8 mouse cellular contexts compared by ENCODE assay signal in genomic region chr16:18396201-18396600, GRCm38 (mm10). TPM values are rescaled to one million over a fixed set of nuclear protein-coding genes. Genes with fewer than 3 reads are reported as not detected.
DNase-seq lines count a peak whose midpoint lies in the region; ATAC-seq and TF ChIP-seq lines count a peak whose summit lies in the region.

No protein-coding gene starts in this region.

- no peaks in the 10 kb centered on the region for H3K27me3 ChIP-seq in heart, embryonic 12.5 days (replicated peaks)
- no peaks in the 10 kb centered on the region for H3K27me3 ChIP-seq in cerebellum, adult 2 months (ENCODE audit: control insufficient read depth, insufficient read depth, low read length)
- no peaks in the 10 kb centered on the region for H3K27me3 ChIP-seq in kidney, postnatal 0 days (ENCODE audit: insufficient read depth, low read length)
- H3K27me3 ChIP-seq in midbrain, postnatal 0 days (ENCODE audit: insufficient read depth, low read length), result no peaks in the 10 kb centered on the region
- no peaks in the 10 kb centered on the region for H3K27me3 ChIP-seq in intestine, embryonic 15.5 days (replicated peaks)

- H3K9me3 ChIP-seq in heart, embryonic 12.5 days (replicated peaks), result no peaks in the 10 kb centered on the region
- no peaks in the 10 kb centered on the region for H3K9me3 ChIP-seq in kidney, postnatal 0 days (replicated peaks; ENCODE audit: low read length)
- no peaks in the 10 kb centered on the region for H3K9me3 ChIP-seq in midbrain, postnatal 0 days (ENCODE audit: low read length)
- H3K9me3 ChIP-seq in intestine, embryonic 15.5 days, result no peaks in the 10 kb centered on the region

- no peak overlapping the region for H3K4me3 ChIP-seq in heart, embryonic 12.5 days
- H3K4me3 ChIP-seq in cerebellum, adult 2 months (replicated peaks; ENCODE audit: insufficient read depth, low read depth, low read length), result no peak overlapping the region
- H3K4me3 ChIP-seq in kidney, postnatal 0 days (replicated peaks; ENCODE audit: low read depth, low read length), result no peak overlapping the region
- no peak overlapping the region for H3K4me3 ChIP-seq in midbrain, postnatal 0 days (ENCODE audit: low read depth, low read length)
- no peak overlapping the region for H3K4me3 ChIP-seq in intestine, embryonic 15.5 days (replicated peaks)

- ATAC-seq in heart, embryonic 12.5 days (ENCODE audit: insufficient number of reproducible peaks, low FRiP score), result no peak
- peak; percentile 21; the same call in 1 of the 2 replicates for ATAC-seq in kidney, postnatal 0 days (replicated peaks; ENCODE audit: low FRiP score, low read depth)
- no peak for ATAC-seq in midbrain, postnatal 0 days (ENCODE audit: low FRiP score)
- no peak for ATAC-seq in intestine, embryonic 15.5 days

- H3K36me3 ChIP-seq in heart, embryonic 12.5 days, result peaks cover 37% of the 10 kb centered on the region
- peaks cover 32% of the 10 kb centered on the region for H3K36me3 ChIP-seq in kidney, postnatal 0 days (ENCODE audit: insufficient read depth, low read length)
- H3K36me3 ChIP-seq in midbrain, postnatal 0 days (ENCODE audit: insufficient read depth, low read length), result peaks cover 39% of the 10 kb centered on the region
- H3K36me3 ChIP-seq in intestine, embryonic 15.5 days, result peaks cover 5% of the 10 kb centered on the region

- H3K9ac ChIP-seq in heart, embryonic 12.5 days, result peak overlapping the region; percentile 63
- H3K9ac ChIP-seq in kidney, postnatal 0 days (ENCODE audit: low read depth, low read length), result no peak overlapping the region
- H3K9ac ChIP-seq in midbrain, postnatal 0 days (replicated peaks; ENCODE audit: low read length, poor library complexity, severe bottlenecking), result 0 out of 2 replicates have a peak overlapping the region, but pooled peaks have one; percentile 10
- no peak overlapping the region for H3K9ac ChIP-seq in intestine, embryonic 15.5 days

- intact Hi-C loops in heart, postnatal 10 days (cut with DNase I), result no loop called here

- no peak for TF ChIP-seq POLR2A in cerebellum, adult 2 months (IDR thresholded peaks at IDR 0.05; ENCODE audit: borderline replicate concordance, insufficient read depth, low read length)

- no peak for DNase-seq in heart, postnatal 10 days
- DNase-seq in cerebellum, adult 2 months, result peak; percentile 81 to 92
- DNase-seq in gastrocnemius, postnatal 10 days, result peak; percentile 49
- no peak for DNase-seq in kidney, postnatal 0 days (ENCODE audit: low spot score)
- DNase-seq in midbrain, postnatal 0 days (ENCODE audit: low spot score), result peak; percentile 84
- no peak for DNase-seq in right cerebral cortex, postnatal 14 days

- WGBS in heart, embryonic 12.5 days, result 54% methylated on average over 2 of the region's 2 CpGs
- 8% methylated on average over 2 of the region's 2 CpGs for WGBS in cerebellum, adult 2 months
- WGBS in kidney, postnatal 0 days, result 70% methylated on average over 2 of the region's 2 CpGs
- 51% methylated on average over 2 of the region's 2 CpGs for WGBS in midbrain, postnatal 0 days
- WGBS in intestine, embryonic 15.5 days, result 58% methylated on average over 2 of the region's 2 CpGs

- peaks cover 66% of the 10 kb centered on the region for H3K4me1 ChIP-seq in heart, embryonic 12.5 days (replicated peaks)
- H3K4me1 ChIP-seq in cerebellum, adult 2 months (ENCODE audit: control insufficient read depth, insufficient read depth, low read length), result peaks cover 35% of the 10 kb centered on the region
- peaks cover 27% of the 10 kb centered on the region for H3K4me1 ChIP-seq in kidney, postnatal 0 days (replicated peaks; ENCODE audit: insufficient read depth, low read length)
- H3K4me1 ChIP-seq in midbrain, postnatal 0 days (ENCODE audit: insufficient read depth, low read length), result peaks cover 16% of the 10 kb centered on the region
- H3K4me1 ChIP-seq in intestine, embryonic 15.5 days (replicated peaks), result peaks cover 33% of the 10 kb centered on the region

- TF ChIP-seq CTCF in cerebellum, adult 2 months (IDR thresholded peaks at IDR 0.05; ENCODE audit: borderline replicate concordance, insufficient read depth, low read depth, low read length), result no peak
- no peak for TF ChIP-seq CTCF in kidney, postnatal 0 days (IDR thresholded peaks at IDR 0.05; ENCODE audit: low read depth)
- no peak for TF ChIP-seq CTCF in midbrain, postnatal 0 days (IDR thresholded peaks at IDR 0.05)

- peak overlapping the region; percentile 97 for H3K27ac ChIP-seq in heart, embryonic 12.5 days (ENCODE audit: poor library complexity, severe bottlenecking)
- peak overlapping the region; percentile 57 for H3K27ac ChIP-seq in cerebellum, adult 2 months (ENCODE audit: insufficient read depth, low read length)
- H3K27ac ChIP-seq in kidney, postnatal 0 days, result peak overlapping the region; percentile 32
- peak overlapping the region; percentile 47; the same call in 1 of the 2 replicates for H3K27ac ChIP-seq in midbrain, postnatal 0 days (ENCODE audit: low read depth, low read length)
- H3K27ac ChIP-seq in intestine, embryonic 15.5 days, result no peak overlapping the region

- H3K4me2 ChIP-seq in heart, embryonic 12.5 days, result peak overlapping the region; percentile 53
- no peak overlapping the region for H3K4me2 ChIP-seq in kidney, postnatal 0 days (ENCODE audit: low read length)
- H3K4me2 ChIP-seq in midbrain, postnatal 0 days (ENCODE audit: low read depth, low read length, poor library complexity, severe bottlenecking), result no peak overlapping the region
- H3K4me2 ChIP-seq in intestine, embryonic 15.5 days (replicated peaks), result no peak overlapping the region

RNA-seq across cellular contexts. Expression of gene Txnrd2, which starts 30.0 kb away (rescaled TPM):
- 34.9 and 37.2 TPM in 2 replicates for polyA plus RNA-seq in heart, embryonic 12.5 days (2016; fragmentation: Nextera tagmentation; extraction: Ambion mirVana)
- 10 to 100 TPM; 30.0 to 32.0 TPM for total RNA-seq in heart, postnatal 10 days (2021)
- polyA plus RNA-seq in cerebellum, adult 2 months (2012; rRNA removed), result 20.6 and 23.1 TPM in 2 replicates
- 10 to 100 TPM; 12.9 to 13.6 TPM for total RNA-seq in gastrocnemius, postnatal 10 days (2021)
- polyA plus RNA-seq in kidney, postnatal 0 days (2015; fragmentation: Nextera tagmentation; extraction: Ambion mirVana), result 29.8 and 30.6 TPM in 2 replicates
- total RNA-seq in midbrain, postnatal 0 days (2014; rRNA removed), result 13.3 and 22.9 TPM in 2 replicates
- 38.3 and 42.6 TPM in 2 replicates for polyA plus RNA-seq in midbrain, postnatal 0 days (2015; fragmentation: Nextera tagmentation; extraction: Ambion mirVana)
- 25.4 and 25.8 TPM in 2 replicates for polyA plus RNA-seq in intestine, embryonic 15.5 days (2015; fragmentation: Nextera tagmentation; extraction: Ambion mirVana)

RNA-seq across cellular contexts. Expression of gene Comt, which starts 30.5 kb away (rescaled TPM):
- polyA plus RNA-seq in heart, embryonic 12.5 days (2016; fragmentation: Nextera tagmentation; extraction: Ambion mirVana), result 88.2 and 90.8 TPM in 2 replicates
- total RNA-seq in heart, postnatal 10 days (2021), result 100 to 1,000 TPM; 133 to 156 TPM
- polyA plus RNA-seq in cerebellum, adult 2 months (2012; rRNA removed), result 145 and 146 TPM in 2 replicates
- 10 to 100 TPM; 44.1 to 47.3 TPM for total RNA-seq in gastrocnemius, postnatal 10 days (2021)
- polyA plus RNA-seq in kidney, postnatal 0 days (2015; fragmentation: Nextera tagmentation; extraction: Ambion mirVana), result 107 and 123 TPM in 2 replicates
- 62.3 and 74.6 TPM in 2 replicates for total RNA-seq in midbrain, postnatal 0 days (2014; rRNA removed)
- polyA plus RNA-seq in midbrain, postnatal 0 days (2015; fragmentation: Nextera tagmentation; extraction: Ambion mirVana), result 95.0 and 103 TPM in 2 replicates
- polyA plus RNA-seq in intestine, embryonic 15.5 days (2015; fragmentation: Nextera tagmentation; extraction: Ambion mirVana), result 89.5 and 97.1 TPM in 2 replicates

RNA-seq across cellular contexts. Expression of gene Arvcf, which starts 48.2 kb away (rescaled TPM):
- polyA plus RNA-seq in heart, embryonic 12.5 days (2016; fragmentation: Nextera tagmentation; extraction: Ambion mirVana), result 32.5 and 36.9 TPM in 2 replicates
- 10 to 100 TPM; 25.0 to 33.6 TPM for total RNA-seq in heart, postnatal 10 days (2021)
- 34.7 and 38.7 TPM in 2 replicates for polyA plus RNA-seq in cerebellum, adult 2 months (2012; rRNA removed)
- total RNA-seq in gastrocnemius, postnatal 10 days (2021), result 10 to 100 TPM; 16.4 to 27.9 TPM
- polyA plus RNA-seq in kidney, postnatal 0 days (2015; fragmentation: Nextera tagmentation; extraction: Ambion mirVana), result 20.0 and 20.6 TPM in 2 replicates
- 161 and 219 TPM in 2 replicates for total RNA-seq in midbrain, postnatal 0 days (2014; rRNA removed)
- 54.5 and 60.6 TPM in 2 replicates for polyA plus RNA-seq in midbrain, postnatal 0 days (2015; fragmentation: Nextera tagmentation; extraction: Ambion mirVana)
- polyA plus RNA-seq in intestine, embryonic 15.5 days (2015; fragmentation: Nextera tagmentation; extraction: Ambion mirVana), result 21.7 and 22.1 TPM in 2 replicates

RNA-seq across cellular contexts. Expression of gene Tango2, which starts 48.3 kb away (rescaled TPM):
- 48.4 and 50.3 TPM in 2 replicates for polyA plus RNA-seq in heart, embryonic 12.5 days (2016; fragmentation: Nextera tagmentation; extraction: Ambion mirVana)
- total RNA-seq in heart, postnatal 10 days (2021), result 10 to 100 TPM; 62.7 to 65.3 TPM
- polyA plus RNA-seq in cerebellum, adult 2 months (2012; rRNA removed), result 202 and 210 TPM in 2 replicates
- 10 to 100 TPM; 11.9 to 12.6 TPM for total RNA-seq in gastrocnemius, postnatal 10 days (2021)
- polyA plus RNA-seq in kidney, postnatal 0 days (2015; fragmentation: Nextera tagmentation; extraction: Ambion mirVana), result 28.3 and 31.6 TPM in 2 replicates
- 40.3 and 44.1 TPM in 2 replicates for total RNA-seq in midbrain, postnatal 0 days (2014; rRNA removed)
- polyA plus RNA-seq in midbrain, postnatal 0 days (2015; fragmentation: Nextera tagmentation; extraction: Ambion mirVana), result 88.0 and 94.8 TPM in 2 replicates
- 43.0 and 49.4 TPM in 2 replicates for polyA plus RNA-seq in intestine, embryonic 15.5 days (2015; fragmentation: Nextera tagmentation; extraction: Ambion mirVana)

Comparison
In these comparisons a context has a peak if more than half of its experiments do, and no peak if none do; other contexts are left out.
1. H3K9ac ChIP-seq: peak in heart, embryonic 12.5 days (single experiment) and midbrain, postnatal 0 days (single experiment); none in kidney, postnatal 0 days (single experiment) and intestine, embryonic 15.5 days (single experiment).
2. DNase-seq: peak in cerebellum, adult 2 months (2 of 2), gastrocnemius, postnatal 10 days (single experiment) and midbrain, postnatal 0 days (single experiment); none in heart, postnatal 10 days (0 of 2), kidney, postnatal 0 days (single experiment) and right cerebral cortex, postnatal 14 days (single experiment).